Mouse (Mus musculus) neural tube, embryonic 10.5 days (tissue): ENCODE measurements around the gene Lama4.

ENCODE experiments used
- DNase-seq: peaks from one replicate; pipeline ENCODE4 v3.0.0-alpha.2; 2017; ENCODE audit warnings: low spot score; ENCODE audit errors: extremely low spot score

Gene Lama4

DNA sequence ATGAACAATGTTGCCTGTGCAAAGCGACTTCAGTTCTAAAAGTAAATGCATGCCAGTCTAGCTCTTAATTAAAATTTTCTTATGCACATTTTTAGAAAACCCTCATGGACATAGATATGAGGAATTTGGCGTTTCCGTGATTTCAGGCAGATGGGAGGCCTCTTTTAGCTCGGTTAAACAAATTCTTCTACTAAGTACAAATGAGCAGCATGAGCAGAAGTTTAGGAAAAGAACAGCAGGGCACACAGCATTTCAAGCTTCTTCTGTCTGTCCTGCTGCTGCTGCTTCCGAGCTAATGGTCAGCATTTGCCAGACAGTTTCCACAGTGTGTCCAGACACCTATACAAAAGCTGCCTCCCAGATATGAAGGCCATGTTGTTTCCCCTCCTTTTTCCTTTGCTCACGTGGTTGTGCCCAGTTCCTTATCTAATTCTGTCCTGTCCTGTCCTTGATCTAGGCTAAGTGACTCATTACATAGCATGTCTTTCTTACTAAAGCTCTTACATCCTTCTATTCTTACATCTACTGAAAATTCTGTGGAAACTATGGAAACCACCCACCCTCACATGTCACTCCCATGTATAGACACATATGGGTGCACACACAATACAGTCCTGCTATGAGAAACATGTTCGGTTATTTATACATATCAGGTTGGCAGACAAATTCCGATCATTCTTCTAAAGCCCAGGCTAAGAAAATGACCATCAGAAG, 84.4 kb downstream of the Lama4 start:
- no peak for DNase-seq

DNA sequence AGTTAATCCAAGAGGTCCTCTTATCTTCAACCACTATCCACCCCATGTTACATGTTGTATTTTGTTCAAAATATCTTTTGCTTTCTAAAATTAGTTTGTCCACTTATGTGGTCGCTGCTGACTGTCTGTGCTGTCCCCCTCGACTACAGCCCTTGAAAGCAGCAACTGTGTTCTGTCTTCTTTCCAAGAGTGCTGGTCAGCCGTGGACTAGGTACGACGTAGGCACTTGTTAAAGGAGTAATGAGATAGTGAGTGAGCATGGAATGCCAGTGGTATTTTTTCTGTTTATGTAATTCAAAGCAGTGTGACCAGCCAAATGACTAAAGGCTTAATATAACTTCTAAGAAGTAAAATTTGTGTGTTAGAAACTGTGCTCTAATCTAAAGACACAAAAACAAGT, 90.7 kb downstream of the Lama4 start:
- DNase-seq: no peak

DNA sequence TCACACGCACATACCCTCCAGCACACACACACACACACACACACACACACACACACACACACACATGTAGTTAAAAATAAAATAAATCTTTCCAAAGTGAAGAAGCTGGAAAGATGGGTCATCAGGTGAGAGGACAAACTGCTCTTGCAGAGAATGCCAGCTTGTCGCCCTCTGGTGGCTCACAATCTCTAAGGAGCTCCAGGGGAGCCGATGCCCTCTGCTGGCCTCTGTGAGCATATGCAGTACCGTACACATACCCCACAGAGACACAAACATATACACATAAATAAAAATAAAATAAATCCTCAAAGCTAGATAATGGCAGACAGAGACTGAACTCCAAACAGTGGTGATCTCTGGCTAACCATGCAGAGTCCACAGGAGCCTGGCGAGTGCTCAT, 99.4 kb downstream of the Lama4 start:
- DNase-seq: no peak

DNA sequence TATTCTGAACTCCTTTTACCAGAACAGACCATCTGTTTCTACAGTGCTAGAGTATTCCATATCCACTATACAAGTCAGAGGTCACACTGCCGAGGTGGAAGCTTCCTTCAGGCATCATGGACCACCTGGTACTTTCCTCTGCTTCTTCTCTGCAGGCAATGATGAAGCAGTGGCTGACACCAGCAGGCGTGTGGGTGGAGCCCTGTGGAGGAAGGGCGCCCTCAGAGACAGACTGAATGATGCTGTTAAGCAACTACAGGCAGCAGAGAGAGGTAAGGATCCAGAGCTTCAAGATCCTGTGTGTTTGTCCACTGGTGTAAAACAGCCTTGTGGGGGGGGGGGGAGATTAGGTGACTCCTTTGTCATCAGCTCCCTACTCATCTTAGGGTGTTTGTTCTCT, 100.1 kb downstream of the Lama4 start:
- DNase-seq: no peak

DNA sequence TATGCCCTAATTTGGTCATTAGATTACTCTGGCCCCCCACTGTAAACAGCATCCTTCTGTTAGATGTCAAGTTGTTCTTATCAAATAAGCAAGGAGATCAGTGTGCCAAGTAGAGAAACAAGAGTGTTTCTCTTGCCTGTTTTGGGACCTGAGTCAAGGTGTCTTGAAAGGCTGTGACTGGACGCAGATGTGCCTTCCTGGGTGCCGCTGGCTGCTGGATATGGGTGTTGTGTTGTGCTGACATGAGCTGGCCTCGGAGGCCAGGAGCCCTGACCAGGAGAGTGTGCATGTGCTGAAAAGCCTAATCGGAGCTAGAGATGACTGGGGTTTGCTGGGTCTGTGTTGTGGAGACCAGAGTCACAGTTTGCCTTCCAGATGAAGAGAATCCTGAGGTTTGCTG, 100.7 kb downstream of the Lama4 start:
- no peak for DNase-seq

DNA sequence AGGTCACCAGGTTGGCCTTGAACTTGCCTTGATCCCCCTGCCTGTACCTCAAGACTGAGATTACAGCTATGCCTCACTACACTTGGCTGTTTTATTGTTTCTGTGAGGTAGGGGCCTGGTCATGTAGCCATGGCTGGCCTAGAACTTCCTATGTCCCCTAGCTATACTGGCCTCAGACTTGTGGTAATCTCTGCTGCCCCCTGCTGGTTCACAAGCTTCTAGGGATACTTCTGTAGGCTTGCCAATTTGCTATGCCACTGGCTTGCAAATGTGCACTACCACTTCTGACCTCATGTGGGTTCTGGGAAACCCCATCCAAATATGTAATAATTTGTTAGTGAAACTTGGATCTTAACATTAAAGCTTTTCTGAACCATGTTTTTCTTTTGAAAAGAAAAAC, 101.6 kb downstream of the Lama4 start:
- DNase-seq: peak; percentile 55

DNA sequence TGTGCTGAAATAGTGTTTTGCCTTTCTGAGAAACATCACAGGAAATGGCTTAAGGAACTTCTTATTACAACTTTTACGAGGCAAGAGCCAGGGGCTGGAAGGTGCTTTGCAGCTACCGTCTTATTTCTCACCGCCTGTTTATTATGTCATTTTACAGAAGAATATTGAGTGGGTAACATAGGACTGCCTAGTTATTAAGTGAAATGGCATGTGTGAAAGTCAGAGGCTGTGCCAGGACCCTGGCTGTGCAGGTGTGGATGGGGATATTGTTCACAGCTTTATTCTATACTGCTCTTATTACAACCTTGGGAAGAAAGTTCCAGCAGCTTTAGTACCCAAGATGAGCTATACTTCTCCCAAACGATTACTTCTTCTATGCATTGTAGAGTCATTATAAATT, 106.7 kb downstream of the Lama4 start:
- DNase-seq: no peak

DNA sequence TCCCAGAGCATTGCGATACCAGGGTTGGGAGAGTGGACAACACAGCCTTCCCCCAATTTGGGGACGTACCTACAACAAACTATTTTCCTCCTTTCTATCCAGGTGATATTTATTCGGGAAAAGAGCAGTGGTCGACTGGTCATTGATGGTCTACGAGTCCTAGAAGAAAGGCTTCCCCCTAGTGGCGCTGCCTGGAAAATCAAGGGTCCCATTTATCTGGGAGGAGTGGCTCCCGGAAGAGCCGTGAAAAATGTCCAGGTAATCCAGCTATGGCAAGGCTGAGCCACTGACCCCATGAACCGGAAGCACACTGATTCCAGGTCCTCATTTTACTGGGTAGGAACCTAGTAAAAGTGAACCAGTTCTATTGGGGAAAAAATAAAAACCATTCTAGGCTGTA, 131.7 kb downstream of the Lama4 start:
- no peak for DNase-seq

DNA sequence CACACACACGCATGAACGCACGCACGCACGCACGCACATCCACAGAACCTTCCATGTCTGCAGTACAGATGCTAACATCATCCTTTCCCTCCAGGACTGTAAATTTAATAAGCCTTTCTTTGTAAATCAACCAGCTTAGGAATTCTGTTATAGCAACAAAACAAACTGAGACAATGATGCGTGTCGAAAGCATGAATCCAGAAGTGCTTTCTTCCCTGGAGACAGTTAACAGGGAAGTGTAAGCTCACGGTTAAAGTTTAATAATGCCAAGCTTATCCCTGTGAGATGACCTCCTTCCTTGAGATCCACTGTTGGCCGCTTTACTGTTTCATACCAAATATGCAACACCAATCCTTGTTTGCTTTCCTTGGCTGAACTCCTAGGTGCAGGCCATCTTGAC, 133.4 kb downstream of the Lama4 start:
- no peak for DNase-seq

DNA sequence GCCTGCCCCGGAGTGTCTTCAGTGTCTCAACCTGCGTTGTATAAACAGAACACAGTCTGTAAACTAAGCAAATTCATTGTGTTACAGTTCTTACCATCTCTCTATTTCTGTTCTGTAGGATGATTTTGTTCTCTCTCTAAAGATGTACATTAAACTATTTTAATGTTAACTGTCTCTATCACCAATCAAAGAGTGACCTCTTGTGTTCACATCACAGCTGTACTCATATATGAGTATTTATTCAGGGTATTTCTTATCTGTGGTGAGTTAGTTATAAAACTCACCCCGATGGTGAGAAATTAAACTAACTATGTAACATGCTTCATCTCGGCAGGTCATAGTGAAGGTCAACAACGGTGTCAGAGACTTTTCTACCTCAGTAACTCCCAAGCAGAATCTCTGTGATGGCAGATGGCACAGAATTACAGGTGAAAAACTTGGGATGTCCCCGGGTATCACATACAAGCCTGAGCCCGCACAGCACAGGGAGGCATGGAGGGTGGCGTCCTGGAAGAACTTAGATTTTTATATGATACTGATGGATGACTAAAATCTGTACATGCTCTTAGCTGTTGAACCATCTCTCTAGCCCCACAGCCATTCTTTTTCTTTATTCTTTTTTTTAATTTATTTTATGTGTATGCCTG, 139.6 kb downstream of the Lama4 start:
- DNase-seq: no peak

DNA sequence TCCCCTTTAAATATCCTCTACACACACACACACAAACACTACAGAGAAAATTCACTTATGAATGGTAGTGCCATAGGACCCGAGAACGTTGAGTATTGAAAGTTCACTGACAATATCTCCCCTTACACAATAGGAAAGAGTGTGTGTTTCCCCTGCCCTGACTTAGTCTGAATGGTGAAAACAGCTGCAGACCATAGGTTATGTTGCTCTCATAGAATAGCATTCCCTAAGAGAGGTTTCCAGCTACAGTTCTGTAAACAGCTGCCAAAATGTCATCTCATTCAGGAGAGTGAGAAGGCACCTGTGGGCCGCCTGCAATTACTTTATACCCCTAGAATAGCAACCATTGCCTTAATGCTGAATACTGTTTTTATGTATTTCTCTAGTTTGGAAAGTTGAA, 141.1 kb downstream of the Lama4 start:
- peak; percentile 2 for DNase-seq

DNA sequence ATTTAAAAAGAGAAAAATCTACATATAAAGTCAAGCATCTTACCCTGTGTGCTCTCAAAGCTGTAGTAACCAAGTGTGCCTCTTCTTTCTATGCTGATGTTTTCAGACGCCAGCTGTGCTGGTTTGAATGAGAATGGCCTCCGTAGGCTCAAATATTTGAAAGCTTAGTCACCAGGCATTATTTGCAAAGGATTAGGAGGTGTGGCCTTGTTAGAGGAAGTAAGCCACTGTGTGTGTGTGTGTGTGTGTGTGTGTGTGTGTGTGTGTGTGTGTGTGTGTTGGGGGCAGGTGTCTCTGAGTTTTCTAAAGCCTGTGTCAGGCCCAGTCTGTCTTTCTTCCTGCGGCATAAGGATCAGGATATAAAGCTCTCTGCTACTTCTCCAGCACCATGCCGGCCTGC, 141.6 kb downstream of the Lama4 start:
- no peak for DNase-seq

DNA sequence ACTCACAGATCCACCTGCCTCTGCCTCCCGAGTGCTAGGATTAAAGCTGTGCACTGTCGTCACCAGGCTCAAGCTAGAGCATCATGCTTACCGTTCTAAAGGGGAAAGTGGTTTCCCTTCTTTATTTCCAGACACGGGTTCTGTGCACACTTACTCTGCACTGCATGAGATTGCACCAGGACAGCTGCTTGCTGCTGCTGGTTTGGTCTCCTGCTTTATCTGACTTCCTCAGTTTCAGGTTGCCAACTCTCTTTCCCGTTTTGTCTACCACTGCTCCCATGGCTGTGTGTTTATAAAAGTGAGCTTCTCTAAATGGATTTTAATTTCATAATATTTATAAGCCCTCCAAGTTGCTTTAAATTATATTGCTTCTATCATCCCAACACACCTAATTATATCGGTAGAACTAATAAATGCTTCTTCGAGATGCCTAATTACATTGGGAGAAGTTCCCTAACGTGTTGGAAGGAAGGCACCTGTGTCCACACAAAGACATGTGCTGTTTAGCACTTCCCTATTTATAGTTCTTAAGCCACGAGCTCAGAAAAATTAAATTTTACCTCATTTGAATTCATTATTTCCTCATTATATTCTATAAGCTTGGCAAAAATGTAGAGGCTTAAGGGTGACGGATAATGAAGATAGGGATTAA, 143.6 kb downstream of the Lama4 start:
- DNase-seq: no peak

DNA sequence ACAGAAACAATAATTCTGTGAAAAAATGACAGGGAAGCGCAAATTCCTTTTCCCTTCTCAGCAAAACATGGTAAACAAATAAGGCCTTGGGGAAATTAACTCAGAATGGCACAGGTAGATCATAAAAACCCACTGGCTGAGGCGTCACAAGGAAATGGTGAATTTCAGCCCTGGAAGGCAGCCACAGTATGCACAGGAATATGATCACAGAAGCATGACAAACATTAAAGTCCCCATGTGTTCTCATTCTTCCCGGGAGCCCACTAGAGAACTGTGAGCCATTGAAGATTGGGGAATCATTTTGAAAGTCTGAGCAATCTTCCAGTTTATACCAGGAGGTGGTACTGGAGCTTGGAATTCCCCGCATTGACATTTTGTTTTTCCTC, 144.2 kb downstream of the Lama4 start:
- DNase-seq: no peak

DNA sequence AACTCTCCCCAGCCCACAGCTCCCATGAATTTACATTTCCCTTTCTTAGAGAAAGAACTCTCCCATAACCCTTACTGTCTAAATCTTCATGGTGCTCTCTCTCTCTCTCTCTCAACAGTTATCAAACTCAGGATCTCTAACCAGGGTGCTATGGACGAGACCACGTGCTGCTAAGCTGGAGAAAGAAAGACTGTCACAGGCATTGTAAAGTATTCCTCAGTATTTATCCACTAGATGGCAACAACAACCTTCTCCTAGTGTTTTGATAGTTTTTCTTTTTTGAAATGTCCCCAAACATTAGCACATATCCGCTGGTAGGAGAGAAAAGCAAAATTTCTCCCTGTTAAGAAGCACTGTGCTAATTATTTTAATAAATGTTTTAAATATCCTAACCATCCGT, 156.1 kb downstream of the Lama4 start:
- no peak for DNase-seq

DNA sequence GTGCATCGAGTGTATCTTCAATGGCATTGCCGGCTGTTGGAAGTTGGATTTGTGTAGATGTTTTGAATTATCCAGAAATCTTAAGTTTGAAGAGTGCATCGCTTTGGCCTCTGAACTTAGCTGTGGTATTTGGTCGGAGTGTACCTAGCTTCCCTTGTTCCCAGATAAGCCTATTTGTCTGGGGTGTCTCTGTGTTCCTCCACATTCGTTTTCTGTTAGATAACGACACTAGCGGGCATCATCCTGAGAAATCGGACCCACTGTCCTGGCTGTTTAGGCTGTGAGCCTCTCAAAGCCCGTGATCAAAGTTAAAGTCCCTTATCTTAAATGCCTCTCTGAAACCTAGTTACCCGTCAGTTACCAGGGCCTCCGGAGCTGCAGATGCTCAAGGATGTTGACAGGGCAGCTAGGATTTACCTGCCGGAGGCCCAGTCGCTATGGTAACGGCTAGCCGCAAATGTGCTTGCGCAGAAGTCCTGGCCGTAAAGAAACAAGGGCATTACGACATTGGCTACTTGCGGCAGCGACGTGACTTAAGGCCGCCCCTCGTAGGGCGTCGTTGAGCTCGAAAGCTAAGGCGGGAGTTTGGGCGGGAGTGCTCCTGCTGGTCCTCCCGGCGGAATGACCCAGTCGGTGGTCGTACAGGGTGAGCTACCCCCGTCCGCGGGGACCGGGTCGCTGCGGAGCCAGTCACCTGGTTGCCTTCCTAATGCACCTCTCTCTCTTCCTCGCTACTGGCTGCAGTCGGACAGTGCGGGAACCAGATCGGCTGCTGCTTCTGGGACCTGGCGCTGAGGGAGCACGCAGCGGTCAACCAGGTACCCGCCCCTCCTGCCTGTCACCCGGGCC, 168.4 kb downstream of the Lama4 start, which contains the start of the genes Fam229b and Tube1:
Gene Fam229b (minus strand): TSS at position 453 of the 849 bp plus-strand sequence.
Gene Tube1 (plus strand): TSS at position 515 of the 849 bp plus-strand sequence.
- peak; percentile 89 for DNase-seq

DNA sequence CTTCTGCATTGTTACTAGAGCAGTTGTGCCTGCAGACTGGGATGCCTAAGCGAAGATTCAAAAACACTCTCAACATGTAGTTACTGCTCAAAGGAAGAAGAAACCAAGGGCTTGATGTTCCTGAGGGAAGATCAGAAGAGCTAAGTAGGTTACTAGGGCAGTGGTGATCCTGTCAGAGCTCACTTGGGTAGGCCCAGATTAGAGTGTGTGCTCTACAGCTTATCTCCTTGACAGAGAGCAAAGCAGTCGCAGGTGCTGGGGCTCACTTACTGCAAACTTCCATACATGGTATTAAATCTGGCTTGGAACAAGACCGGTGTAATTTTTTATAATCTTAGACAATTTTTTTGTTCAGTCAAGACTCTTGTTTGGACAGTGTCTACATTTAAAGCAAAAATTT, 172.5 kb downstream of the Lama4 start:
- DNase-seq: no peak

DNA sequence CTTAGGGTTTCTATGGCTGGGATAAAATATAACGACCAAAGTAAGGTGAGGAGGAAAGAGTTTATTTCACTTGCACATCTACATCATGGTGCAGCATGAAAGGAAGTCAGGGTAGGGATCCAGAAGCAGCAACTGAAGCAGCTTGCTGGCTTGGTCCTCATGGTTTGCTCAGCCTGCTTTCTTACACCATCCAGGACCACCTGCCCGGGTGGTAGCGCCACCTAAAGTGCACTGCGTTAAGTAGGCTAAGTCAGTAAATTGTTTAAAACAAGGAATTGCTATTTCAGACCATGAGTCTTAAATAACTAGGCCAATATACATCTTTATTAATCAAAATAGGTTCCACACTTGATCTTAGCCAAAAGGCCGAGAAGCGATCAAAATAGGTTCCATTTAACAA, 173.4 kb downstream of the Lama4 start:
- no peak for DNase-seq

DNA sequence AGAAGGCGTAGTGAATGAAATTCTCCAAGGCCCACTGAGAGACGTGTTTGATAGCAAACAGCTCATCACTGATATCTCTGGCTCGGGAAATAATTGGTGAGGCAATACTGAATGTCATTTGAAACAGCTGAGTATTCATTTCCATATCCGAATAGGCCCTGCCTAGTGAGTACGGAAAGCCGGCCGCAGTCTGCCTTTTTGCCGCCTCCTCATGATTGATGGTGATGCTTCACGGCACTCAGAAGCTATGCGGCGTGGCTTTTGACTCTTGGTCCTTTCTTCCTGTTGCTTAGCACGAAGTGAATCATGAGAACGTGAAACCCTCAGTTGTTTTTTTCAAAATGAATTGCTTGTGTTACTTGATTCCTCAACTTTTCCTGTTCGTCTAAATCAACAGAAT, 175.5 kb downstream of the Lama4 start:
- peak; percentile 39 for DNase-seq

DNA sequence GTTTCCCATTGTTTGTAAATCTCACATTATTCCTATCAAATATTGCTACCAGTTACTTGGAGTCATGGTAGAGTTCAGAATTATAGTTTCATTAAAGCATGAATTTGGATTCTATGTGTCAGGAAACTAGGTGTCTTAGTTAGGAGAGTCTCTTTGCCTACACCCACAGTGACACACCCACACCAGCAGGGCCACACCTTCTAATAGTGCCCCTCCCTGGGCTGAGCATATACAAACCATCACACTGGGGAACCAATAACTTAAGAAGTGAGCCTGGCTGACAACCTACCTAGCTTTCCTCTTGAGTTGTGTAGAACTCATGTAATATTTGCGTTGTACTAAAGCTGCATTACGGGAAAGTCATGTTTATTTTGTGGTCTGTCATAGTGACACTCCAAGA, 176.1 kb downstream of the Lama4 start:
- DNase-seq: no peak

DNA sequence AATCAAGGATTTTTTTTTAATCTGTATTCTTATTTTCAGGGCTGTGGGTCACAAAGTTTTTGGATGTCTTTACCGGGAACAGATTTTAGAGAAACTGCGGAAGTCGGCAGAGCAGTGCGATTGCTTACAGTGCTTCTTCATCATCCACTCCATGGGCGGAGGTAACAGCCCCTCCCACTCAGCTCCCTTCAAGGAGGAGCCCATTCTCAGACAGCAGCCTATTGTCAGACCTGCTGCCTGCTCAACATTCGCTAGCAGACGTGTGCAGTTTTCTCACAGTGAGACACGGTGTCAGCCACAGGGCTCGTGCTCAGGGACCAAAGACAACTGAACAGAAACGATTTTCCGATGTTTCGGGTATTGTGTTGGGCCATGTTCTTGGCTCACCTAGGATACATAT, 176.9 kb downstream of the Lama4 start:
- DNase-seq: no peak

DNA sequence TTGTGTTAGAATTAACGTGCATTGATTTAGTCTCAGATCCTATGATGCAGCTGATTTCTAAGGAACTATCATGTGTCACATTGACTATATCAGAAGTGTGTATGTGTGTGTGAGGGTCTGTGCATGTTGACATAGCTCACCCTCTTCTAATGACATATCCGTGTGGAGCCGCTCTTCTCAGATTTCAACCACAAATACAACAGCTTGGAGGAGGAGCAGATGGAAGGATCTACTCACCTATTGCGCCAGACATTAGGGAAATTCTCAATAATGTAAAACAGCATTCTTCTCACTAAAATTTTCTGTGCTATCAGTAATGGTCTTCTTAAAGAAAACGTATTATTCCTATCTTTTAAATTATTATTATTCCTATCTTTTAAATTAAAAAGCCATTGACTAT, 191.4 kb downstream of the Lama4 start:
- no peak for DNase-seq
